Mouse (Mus musculus) megakaryocyte-erythroid progenitor cell, adult 5 weeks (primary cell): Measurements from ENCODE around the gene Gm8773. TPM values are rescaled to one million over a fixed set of nuclear protein-coding genes. Genes with fewer than 3 reads are reported as not detected.

Experiments used
- polyA plus RNA-seq: library from polyadenylated mRNA; stranded (reverse); fragments of >175 nt; gene quantifications from 2 replicates; pipeline ENCODE4 v1.2.3, GENCODE M21; 2012

Gm8773 gene
- 0.12 TPM in 1 of 2 replicates, not detected in the other for polyA plus RNA-seq

GRCm38 (mm10) chr5:5573749-5574317 is at the start of gene Gm8773:
Gene Gm8773 (plus strand): TSS chr5:5573799.

GRCm38 (mm10) chr5:5559079-5559740 is 14.4 kb upstream of the Gm8773 start, which contains the start of gene Gtpbp10:
Gene Gtpbp10 (minus strand): TSS chr5:5559538.

Other genes starting within 250 kb of the Gm8773 start
- gene Cdk14, start 153.5 kb upstream of the Gm8773 start, polyA plus RNA-seq: 0.27 and 0.54 TPM in 2 replicates
- not detected in 2 replicates for gene 1700015F17Rik, start 94.7 kb upstream of the Gm8773 start, polyA plus RNA-seq
- 2.7 and 9.3 TPM in 2 replicates for gene Cldn12, start 58.8 kb upstream of the Gm8773 start, polyA plus RNA-seq
- gene Gtpbp10, start 14.3 kb upstream of the Gm8773 start, polyA plus RNA-seq: 0.45 and 0.57 TPM in 2 replicates
- gene Cfap69, start 90.4 kb downstream of the Gm8773 start, polyA plus RNA-seq: 0.06 TPM in 1 of 2 replicates, not detected in the other
- not detected in 2 replicates for gene Steap2, start 120.8 kb downstream of the Gm8773 start, polyA plus RNA-seq
- gene Steap1, start 175.5 kb downstream of the Gm8773 start, polyA plus RNA-seq: not detected in 2 replicates